Mouse (Mus musculus): ENCODE data around the gene Slc5a6. TPM values are rescaled to one million over a fixed set of nuclear protein-coding genes. Genes with fewer than 3 reads are reported as not detected.
"Not testable (repeated sequence)": the region's sequence is repeated elsewhere in the genome, so short reads cannot be mapped to it uniquely, and the experiment has no call there.

Slc5a6 gene
- polyA plus RNA-seq, 1 experiment from 2014 or later, result 5.4 TPM

DNA sequence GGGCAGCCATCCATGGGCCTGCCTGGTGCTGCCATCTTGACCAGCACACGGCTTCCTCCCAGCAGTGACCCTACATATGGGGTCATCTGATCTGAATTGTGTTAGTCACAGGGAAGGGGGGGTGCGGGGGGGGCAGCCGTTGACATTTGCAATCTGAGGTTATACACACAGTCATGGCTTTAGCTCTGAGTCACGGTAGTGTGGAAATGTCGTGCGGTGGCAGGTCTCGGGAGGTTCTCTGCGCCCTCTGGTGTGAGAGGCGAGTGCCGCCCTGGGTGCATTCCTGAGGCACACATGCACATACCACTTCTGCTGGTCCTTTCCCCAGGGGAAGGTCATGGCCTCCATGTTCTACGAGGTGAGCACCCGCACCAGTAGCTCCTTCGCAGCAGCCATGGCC, 27.6 kb upstream of the Slc5a6 start:
- Histone ChIP-seq H3K36me3 (ENCODE audit: control insufficient read depth, insufficient read depth, low read length) (peaks cover 37% of the 10 kb centered on the region), H3K4me3 (ENCODE audit: low read depth, low read length) (no peak overlapping the region), H3K9ac (ENCODE audit: low read depth, low read length) (no peak overlapping the region), H3K4me1 (ENCODE audit: control insufficient read depth, insufficient read depth, low read length) (no peaks in the 10 kb centered on the region), H3K27me3 (ENCODE audit: control insufficient read depth, insufficient read depth, low read length) (no peaks in the 10 kb centered on the region), H3K9me3 (replicated peaks; ENCODE audit: control insufficient read depth, low read length) (no peaks in the 10 kb centered on the region), H3K27ac (ENCODE audit: low read depth, low read length) (no peak overlapping the region), H3K4me2 (no peak overlapping the region)
- no peak for ATAC-seq (replicated peaks; ENCODE audit: insufficient number of reproducible peaks, low FRiP score, low TSS enrichment)
- WGBS (ENCODE audit: insufficient replicate concordance), result 78% methylated on average over 13 of the region's 13 CpGs

DNA sequence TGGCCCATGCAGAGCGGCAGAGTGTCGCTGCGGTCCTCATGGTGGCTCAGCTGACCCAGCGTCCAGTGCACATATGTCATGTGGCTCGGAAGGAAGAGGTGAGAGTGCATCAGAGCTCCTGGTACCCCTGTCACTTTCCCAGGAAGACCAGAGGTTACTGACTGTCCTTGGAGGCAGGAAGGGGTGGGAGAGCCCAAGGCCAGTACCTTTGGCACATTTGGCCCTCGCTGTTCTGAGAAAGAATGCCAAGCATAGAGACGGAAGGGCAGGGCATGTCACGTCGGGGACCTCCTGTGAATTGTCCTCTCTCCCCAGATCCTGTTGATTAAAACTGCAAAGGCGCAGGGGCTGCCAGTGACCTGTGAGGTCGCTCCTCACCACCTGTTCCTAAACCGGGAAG, 24.5 kb upstream of the Slc5a6 start:
- H3K4me1 ChIP-seq (ENCODE audit: control insufficient read depth, insufficient read depth, low read length), result no peaks in the 10 kb centered on the region
- WGBS (ENCODE audit: insufficient replicate concordance), result 90% methylated on average over 12 of the region's 12 CpGs

DNA sequence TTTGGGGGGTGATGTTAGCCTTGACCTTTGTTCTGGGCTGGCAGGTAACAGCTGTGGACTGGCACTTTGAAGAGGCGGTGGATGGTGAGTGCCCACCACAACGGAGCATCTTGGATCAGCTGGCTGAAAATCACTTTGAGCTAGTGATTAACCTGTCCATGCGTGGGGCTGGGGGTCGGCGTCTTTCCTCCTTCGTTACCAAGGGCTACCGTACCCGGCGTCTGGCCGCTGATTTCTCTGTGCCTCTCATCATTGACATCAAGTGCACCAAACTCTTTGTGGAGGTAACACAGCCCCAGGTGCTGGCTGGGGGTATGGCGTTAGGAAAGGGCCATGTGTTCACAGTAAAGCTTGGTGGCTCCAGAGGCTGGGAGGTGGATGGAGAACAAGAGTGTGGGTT, 23.1 kb upstream of the Slc5a6 start:
- H3K4me3 ChIP-seq (ENCODE audit: low read depth, low read length), result no peak overlapping the region
- ATAC-seq (replicated peaks; ENCODE audit: insufficient number of reproducible peaks, low FRiP score, low TSS enrichment), result no peak

More for the DNA sequence above, 24.5 kb upstream of the Slc5a6 start:
- Histone ChIP-seq H3K4me2 (no peak overlapping the region), H3K4me3 (ENCODE audit: low read depth, low read length) (no peak overlapping the region), H3K36me3 (ENCODE audit: control insufficient read depth, insufficient read depth, low read length) (peaks cover 58% of the 10 kb centered on the region), H3K27me3 (ENCODE audit: control insufficient read depth, insufficient read depth, low read length) (no peaks in the 10 kb centered on the region), H3K27ac (ENCODE audit: low read depth, low read length) (no peak overlapping the region), H3K9ac (ENCODE audit: low read depth, low read length) (no peak overlapping the region), H3K9me3 (replicated peaks; ENCODE audit: control insufficient read depth, low read length) (no peaks in the 10 kb centered on the region)
- no peak for ATAC-seq (replicated peaks; ENCODE audit: insufficient number of reproducible peaks, low FRiP score, low TSS enrichment)

DNA sequence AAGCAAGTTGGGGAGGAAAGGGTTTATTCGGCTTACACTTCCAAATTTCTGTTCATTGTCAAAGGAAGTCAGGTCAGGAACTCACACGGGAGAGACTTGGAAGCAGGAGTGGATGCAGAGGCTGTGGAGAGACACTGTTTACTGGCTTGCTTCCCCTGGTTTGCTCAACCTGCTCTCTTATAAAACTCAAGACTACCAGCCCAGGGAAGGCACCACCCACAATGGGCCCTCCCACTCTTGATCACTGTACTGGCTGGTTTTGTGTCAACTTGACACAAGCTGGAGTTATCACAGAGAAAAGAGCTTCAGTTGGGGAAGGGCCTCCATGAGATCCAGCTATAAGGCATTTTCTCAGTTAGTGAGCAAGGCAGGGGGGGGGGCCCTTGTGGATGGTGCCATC, 22.3 kb upstream of the Slc5a6 start:
- 76% methylated on average over 2 of the region's 2 CpGs for WGBS (ENCODE audit: insufficient replicate concordance)

More for the DNA sequence above, 23.1 kb upstream of the Slc5a6 start:
- Histone ChIP-seq H3K27me3 (ENCODE audit: control insufficient read depth, insufficient read depth, low read length) (no peaks in the 10 kb centered on the region), H3K27ac (ENCODE audit: low read depth, low read length) (no peak overlapping the region), H3K36me3 (ENCODE audit: control insufficient read depth, insufficient read depth, low read length) (peaks cover 58% of the 10 kb centered on the region), H3K4me1 (ENCODE audit: control insufficient read depth, insufficient read depth, low read length) (no peaks in the 10 kb centered on the region), H3K4me2 (no peak overlapping the region), H3K9me3 (replicated peaks; ENCODE audit: control insufficient read depth, low read length) (no peaks in the 10 kb centered on the region), H3K9ac (ENCODE audit: low read depth, low read length) (no peak overlapping the region)
- 92% methylated on average over 11 of the region's 11 CpGs for WGBS (ENCODE audit: insufficient replicate concordance)

DNA sequence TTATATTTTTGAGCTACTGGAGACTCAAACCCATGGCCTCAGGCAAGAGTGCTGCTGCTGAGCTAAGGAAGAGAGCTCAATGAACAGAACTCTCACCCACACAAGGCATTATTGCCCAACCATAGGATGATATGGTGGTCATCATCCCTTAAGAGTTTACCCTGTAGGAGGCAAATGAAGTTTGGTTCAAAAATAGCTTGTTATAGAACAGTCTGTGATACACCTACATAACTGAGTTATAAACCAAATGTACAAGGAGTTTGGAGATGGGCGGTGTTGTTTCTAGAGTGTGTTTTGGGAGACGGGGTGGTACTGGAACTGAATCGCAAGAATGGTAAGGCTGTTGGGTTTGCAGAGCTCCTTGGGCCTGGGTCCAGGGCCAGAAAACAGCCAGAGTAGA, 21.1 kb upstream of the Slc5a6 start:
- Histone ChIP-seq H3K36me3 (ENCODE audit: control insufficient read depth, insufficient read depth, low read length) (peaks cover 58% of the 10 kb centered on the region), H3K4me2 (no peak overlapping the region), H3K9ac (ENCODE audit: low read depth, low read length) (no peak overlapping the region), H3K9me3 (replicated peaks; ENCODE audit: control insufficient read depth, low read length) (no peaks in the 10 kb centered on the region), H3K4me1 (ENCODE audit: control insufficient read depth, insufficient read depth, low read length) (no peaks in the 10 kb centered on the region), H3K27me3 (ENCODE audit: control insufficient read depth, insufficient read depth, low read length) (no peaks in the 10 kb centered on the region), H3K4me3 (ENCODE audit: low read depth, low read length) (no peak overlapping the region), H3K27ac (ENCODE audit: low read depth, low read length) (no peak overlapping the region)
- 94% methylated on average over 3 of the region's 3 CpGs for WGBS (ENCODE audit: insufficient replicate concordance)
- ATAC-seq (replicated peaks; ENCODE audit: insufficient number of reproducible peaks, low FRiP score, low TSS enrichment), result no peak

More for the DNA sequence above, 22.3 kb upstream of the Slc5a6 start:
- no peak for ATAC-seq (replicated peaks; ENCODE audit: insufficient number of reproducible peaks, low FRiP score, low TSS enrichment)
- no peak overlapping the region for H3K9ac ChIP-seq (ENCODE audit: low read depth, low read length)
- H3K4me1 ChIP-seq (ENCODE audit: control insufficient read depth, insufficient read depth, low read length), result no peaks in the 10 kb centered on the region
- no peaks in the 10 kb centered on the region for H3K9me3 ChIP-seq (replicated peaks; ENCODE audit: control insufficient read depth, low read length)
- H3K4me2 ChIP-seq, result no peak overlapping the region
- H3K27me3 ChIP-seq (ENCODE audit: control insufficient read depth, insufficient read depth, low read length), result no peaks in the 10 kb centered on the region
- H3K36me3 ChIP-seq (ENCODE audit: control insufficient read depth, insufficient read depth, low read length), result peaks cover 61% of the 10 kb centered on the region
- H3K27ac ChIP-seq (ENCODE audit: low read depth, low read length), result no peak overlapping the region
- no peak overlapping the region for H3K4me3 ChIP-seq (ENCODE audit: low read depth, low read length)

DNA sequence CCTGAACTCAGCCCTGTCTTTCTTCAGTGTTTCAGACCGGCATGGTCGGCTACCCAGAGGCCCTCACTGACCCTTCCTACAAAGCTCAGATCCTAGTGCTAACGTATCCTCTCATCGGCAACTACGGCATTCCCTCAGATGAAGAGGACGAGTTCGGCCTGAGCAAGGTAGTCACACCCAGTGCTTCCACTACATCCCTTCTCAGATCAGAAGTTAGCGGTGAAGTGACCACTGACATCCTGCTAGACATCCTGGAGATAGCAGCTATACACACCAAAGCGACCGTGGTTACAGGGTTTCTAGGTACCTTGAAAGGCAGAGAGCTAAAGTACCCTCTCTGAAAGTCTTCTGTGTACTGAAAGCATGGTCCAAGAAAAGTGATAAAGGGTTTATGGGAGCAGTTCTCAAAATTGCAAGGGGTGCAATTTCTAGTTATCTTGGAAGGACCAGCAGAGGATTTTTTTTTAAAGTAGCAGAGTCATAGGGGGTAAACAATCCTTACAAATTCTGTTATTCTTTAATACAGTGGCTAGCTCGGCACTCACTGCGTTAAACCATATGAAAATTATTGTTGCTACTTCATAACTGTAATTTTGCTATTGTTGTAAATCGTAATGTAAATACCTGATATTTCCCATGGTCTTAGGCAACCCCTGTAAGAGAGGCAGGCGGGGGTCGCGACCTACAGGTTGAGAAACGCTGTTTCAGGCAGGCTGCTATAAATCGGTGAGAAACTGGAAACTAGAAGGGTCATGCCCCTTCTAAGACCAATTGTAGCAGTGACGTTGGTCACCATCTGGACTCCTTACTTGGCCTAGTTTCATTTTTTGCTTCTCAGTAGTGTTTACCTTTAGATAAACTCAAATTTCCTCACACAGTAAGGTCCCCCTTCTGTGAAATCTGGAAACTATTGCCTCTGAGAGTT, 6.8 kb upstream of the Slc5a6 start:
- H3K9ac ChIP-seq (ENCODE audit: low read depth, low read length), result peak overlapping the region; percentile 89
- peak overlapping the region; percentile 70 for H3K27ac ChIP-seq (ENCODE audit: low read depth, low read length)
- peak overlapping the region; percentile 96 for H3K4me2 ChIP-seq
- H3K9me3 ChIP-seq (replicated peaks; ENCODE audit: control insufficient read depth, low read length), result no peaks in the 10 kb centered on the region
- peaks cover 16% of the 10 kb centered on the region for H3K36me3 ChIP-seq (ENCODE audit: control insufficient read depth, insufficient read depth, low read length)
- peaks cover 6% of the 10 kb centered on the region; the same call in 1 of the 2 replicates for H3K4me1 ChIP-seq (ENCODE audit: control insufficient read depth, insufficient read depth, low read length)
- H3K27me3 ChIP-seq (ENCODE audit: control insufficient read depth, insufficient read depth, low read length), result no peaks in the 10 kb centered on the region
- ATAC-seq (replicated peaks; ENCODE audit: insufficient number of reproducible peaks, low FRiP score, low TSS enrichment), result 0 out of 2 replicates have a peak, but pooled peaks have one; percentile 33
- H3K4me3 ChIP-seq (ENCODE audit: low read depth, low read length), result peak overlapping the region; percentile 74
- WGBS (ENCODE audit: insufficient replicate concordance), result 23% methylated on average over 19 of the region's 19 CpGs

DNA sequence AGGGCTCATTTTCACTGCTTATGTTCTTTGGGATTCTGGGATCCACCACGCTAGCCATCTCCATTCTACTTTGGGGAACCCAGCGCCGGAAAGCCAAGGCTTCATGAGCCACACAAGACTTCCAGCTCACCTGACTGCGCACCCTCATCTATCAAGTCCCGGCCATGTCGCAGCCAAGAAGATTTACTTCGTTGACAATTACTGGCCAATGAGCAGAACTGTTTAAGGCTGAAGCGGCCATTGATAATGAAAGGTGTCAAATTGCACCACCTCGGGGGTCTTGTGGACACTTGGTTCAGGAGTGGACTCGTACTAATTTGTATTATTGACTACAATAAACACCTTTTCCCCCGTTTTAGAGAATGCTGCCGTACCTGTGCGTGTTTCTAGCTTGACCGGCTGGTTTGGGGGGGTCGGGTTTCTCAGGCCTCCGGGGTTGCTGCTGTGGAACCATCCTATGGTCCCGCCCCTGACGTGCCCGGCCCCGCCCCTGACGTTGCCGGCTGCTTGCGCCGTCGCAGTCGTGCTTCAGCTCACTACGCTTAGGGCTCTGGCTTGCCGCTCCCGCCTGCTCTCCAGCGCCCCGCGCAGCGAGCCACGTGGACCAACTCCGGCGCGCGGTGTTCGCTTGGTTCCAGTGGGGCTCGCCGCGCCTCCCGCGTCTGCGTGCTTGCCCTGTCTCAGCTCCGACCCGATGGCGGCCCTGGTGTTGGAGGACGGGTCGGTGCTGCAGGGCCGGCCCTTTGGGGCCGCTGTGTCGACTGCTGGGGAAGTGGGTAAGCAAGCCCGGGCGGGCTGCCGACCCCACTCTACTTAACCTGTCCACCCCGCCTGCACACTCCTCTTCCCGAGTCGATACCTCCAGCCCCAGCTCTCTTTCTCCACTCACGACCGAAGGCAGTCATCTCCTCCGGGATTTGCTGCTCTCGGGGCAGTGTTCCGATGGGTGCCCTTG, 5.8 kb upstream of the Slc5a6 start, which contains the start of gene Cad:
Gene Cad, plus strand, starts transcription at position 520 of the 955 bp plus-strand sequence.
- Histone ChIP-seq H3K4me1 (ENCODE audit: control insufficient read depth, insufficient read depth, low read length) (peaks cover 6% of the 10 kb centered on the region; the same call in 1 of the 2 replicates), H3K27me3 (ENCODE audit: control insufficient read depth, insufficient read depth, low read length) (no peaks in the 10 kb centered on the region), H3K4me3 (ENCODE audit: low read depth, low read length) (peak within 1 kb of the TSS; percentile 74), H3K4me2 (peak within 1 kb of the TSS; percentile 96), H3K27ac (ENCODE audit: low read depth, low read length) (peak within 1 kb of the TSS; percentile 70), H3K36me3 (ENCODE audit: control insufficient read depth, insufficient read depth, low read length) (peaks cover 7% of the 10 kb centered on the region), H3K9ac (ENCODE audit: low read depth, low read length) (peak within 1 kb of the TSS; percentile 89), H3K9me3 (replicated peaks; ENCODE audit: control insufficient read depth, low read length) (no peaks in the 10 kb centered on the region)
- WGBS (ENCODE audit: insufficient replicate concordance), result under 1% methylated on average over 63 of the region's 64 CpGs
- peak; percentile 95 for ATAC-seq (replicated peaks; ENCODE audit: insufficient number of reproducible peaks, low FRiP score, low TSS enrichment)

DNA sequence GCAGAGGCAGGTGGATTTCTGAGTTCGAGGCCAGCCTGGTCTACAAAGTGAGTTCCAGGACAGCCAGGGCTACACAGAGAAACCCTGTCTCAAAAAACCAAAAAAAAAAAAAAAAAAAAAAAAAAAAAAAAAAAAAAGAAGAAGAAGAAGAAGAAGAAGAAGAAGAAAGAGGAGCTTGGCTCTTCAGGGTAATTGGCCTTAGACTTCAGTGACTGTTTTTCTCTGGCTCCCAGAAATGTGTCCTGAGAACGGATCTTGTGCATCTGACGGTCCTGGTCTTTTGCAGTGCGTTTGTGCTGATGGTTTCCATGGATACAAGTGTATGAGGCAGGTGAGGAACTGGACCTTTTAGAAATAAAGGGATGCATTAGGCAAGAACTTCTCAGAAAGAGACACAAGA, 5.0 kb upstream of the Slc5a6 start:
- not testable (repeated sequence) for H3K27ac ChIP-seq (ENCODE audit: low read depth, low read length); H3K9me3 ChIP-seq (replicated peaks; ENCODE audit: control insufficient read depth, low read length); H3K9ac ChIP-seq (ENCODE audit: low read depth, low read length); H3K4me3 ChIP-seq (ENCODE audit: low read depth, low read length); H3K27me3 ChIP-seq (ENCODE audit: control insufficient read depth, insufficient read depth, low read length); H3K4me1 ChIP-seq (ENCODE audit: control insufficient read depth, insufficient read depth, low read length); ATAC-seq (replicated peaks; ENCODE audit: insufficient number of reproducible peaks, low FRiP score, low TSS enrichment); H3K36me3 ChIP-seq (ENCODE audit: control insufficient read depth, insufficient read depth, low read length)
- 61% methylated on average over 4 of the region's 4 CpGs for WGBS (ENCODE audit: insufficient replicate concordance)
- H3K4me2 ChIP-seq, result peak overlapping the region; percentile 96
